Mouse (Mus musculus) MN1 (cell line): ENCODE results near the gene Rasl11b.

Source experiments
- DNase-seq: peaks from one replicate; pipeline ENCODE4 v3.0.0-alpha.2; 2016; ENCODE audit warnings: low spot score

The Rasl11b gene

DNA sequence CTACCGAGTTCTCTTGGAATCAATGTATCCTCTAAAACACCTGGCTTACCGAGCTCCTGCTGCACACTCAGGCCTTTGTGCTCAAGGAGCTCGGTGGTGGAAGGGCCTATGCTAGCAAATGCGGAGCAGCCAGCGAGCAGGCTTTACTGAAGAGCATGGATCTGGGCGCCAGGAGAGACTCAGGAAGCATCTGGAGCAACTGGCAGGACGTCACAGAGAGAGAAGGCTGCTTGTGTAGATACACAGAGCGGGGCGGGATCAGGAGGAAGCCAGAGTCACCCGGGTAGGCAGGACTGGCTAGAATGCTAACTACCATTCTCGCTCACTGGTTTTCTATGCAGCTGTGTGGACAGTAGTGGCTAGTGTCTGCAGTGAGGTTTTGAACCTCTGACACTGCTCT, 16.3 kb downstream of the Rasl11b start:
- no peak for DNase-seq

- DNase-seq, result no peak
Measured at GRCm38 (mm10) chr5:74214501-74215110, 19.5 kb downstream of the Rasl11b start.

DNA sequence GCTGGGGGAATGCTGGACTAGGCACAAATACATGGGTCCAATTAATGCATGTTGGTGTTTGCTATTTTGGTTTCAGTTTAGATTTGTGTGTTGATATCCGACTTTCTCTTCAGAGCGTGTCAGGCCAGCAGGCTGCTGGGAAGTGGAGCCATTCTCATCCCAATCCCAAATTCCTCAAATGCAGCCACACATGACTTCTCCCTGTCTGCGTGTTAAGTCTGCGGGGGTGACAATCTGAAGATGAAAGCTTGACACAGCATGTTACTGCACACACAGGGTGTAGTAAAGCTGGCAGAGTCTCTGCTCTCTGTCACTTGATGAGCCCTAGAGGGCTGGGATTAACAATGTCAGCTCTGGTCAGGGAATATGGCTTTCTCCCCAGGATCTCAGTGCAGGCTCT, 20.0 kb downstream of the Rasl11b start:
- DNase-seq, result no peak

DNA sequence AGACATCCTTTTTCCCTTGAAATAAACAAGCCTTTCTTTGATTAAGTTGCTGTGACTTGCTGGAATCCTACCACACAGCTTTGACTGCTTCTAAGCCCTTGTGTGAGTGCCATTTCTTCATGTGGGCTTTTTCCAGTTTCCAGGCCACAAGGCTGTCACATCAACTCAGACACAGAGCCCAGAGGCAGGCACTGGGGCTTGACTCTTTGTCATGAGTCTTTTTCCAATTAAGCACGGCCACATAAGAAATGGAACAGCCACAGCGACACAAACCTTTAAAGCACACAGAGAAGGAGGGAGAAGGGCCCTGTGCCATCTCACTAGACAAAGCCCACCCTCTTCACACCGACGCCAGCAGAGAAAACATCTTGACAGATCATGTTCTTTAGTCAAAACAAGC, 23.4 kb downstream of the Rasl11b start:
- no peak for DNase-seq

DNA sequence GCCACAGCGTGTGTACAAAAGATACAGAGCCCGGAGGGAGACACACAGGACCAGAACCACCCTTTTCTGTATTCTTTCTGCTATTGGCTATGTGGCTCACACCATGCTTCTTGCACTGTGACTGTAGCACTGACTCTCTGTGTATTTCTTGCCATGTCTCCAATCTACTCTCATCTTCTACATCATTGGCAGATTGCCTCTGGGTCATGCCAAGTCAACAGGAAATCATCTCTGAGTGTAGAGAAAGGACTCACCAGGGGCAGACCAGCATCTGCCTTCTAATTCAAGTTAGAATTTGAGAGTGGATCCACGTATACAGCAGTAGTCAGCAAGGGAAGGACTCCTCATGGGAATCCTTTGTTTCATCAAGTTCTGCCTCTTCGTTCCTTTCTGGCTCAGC, 27.5 kb downstream of the Rasl11b start:
- no peak for DNase-seq

DNA sequence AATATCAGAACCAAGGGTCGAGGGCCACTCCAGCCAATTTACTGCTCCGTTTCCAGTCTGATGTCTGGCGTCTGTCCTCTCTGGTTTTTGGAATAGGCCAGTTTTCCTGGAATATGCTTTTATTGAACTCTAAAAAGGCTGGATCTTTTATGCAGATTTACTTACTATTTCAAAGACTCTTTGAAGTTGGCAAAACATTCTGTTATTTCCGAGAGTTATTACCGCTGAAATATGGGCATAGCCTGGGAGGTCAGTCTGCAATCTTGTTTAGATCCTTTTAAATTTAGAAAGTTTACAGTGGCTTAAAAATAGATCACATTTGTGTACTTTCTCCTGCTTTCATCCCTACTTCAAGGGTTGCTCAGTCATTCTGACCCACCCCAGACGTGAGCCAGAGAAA, 29.4 kb downstream of the Rasl11b start:
- no peak for DNase-seq

DNA sequence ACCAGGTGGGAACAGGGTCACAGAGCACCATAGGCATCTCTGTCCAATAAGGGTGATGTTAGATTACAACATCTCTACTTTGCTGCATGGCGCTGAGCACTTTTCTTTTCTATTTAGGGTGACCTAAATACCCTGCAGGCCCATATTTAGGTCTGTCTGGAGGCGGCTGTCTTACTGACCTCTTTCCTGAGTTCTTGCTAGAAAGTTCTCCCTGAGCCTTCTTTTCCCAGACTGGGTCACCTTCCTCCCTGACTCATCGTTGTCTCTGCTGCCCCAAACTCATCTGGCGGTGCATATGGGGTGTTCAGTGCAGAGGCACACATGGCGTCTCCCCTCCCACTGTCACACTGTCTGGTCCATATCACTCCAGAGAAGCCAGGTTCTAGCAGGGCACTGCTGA, 31.1 kb downstream of the Rasl11b start:
- no peak for DNase-seq

DNA sequence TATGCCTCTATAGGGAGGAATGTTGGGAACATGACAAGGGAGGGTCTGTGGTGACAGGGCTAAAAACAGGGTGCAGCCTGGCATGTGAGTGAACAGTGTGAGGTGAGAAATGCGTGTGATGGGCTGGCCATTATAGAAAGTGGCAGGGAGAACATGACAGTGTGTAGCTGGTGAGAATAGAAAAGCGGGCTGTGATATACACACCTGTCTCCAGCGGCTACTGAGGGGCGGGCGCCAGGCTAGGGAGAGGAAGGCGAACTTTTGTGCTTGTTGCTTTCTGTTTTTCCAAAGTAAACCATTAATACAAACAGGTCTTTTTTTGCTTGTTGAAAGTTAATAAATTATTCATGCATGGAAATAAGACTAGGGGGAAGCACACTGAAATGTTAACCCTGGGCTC, 32.3 kb downstream of the Rasl11b start:
- no peak for DNase-seq

DNA sequence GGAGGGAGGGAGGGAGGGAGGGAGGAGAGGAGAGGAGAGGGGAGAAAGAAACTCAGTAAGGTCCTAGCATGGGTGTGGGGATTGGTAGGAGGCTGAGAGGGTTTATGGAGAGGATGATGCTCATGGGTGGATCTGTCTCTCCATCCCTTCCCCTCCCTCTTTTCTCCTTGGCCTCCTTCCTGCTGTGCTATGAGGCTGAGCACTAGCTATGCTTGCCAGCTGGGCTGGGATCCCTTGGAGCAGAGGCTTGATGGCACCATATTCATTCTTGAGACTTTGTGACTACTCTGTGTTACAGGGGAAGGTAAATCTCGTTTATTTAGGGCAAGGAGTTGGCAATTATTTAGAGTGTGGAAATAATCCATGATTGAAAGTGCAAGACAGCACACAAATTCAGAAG, 33.9 kb downstream of the Rasl11b start:
- no peak for DNase-seq

GRCm38 (mm10) chr5:74229775-74230413, 34.8 kb downstream of the Rasl11b start:
- no peak for DNase-seq

GRCm38 (mm10) chr5:74230525-74230924, 35.4 kb downstream of the Rasl11b start:
- no peak for DNase-seq

- DNase-seq, result no peak
Measured at GRCm38 (mm10) chr5:74233808-74234207, 38.7 kb downstream of the Rasl11b start.

DNA sequence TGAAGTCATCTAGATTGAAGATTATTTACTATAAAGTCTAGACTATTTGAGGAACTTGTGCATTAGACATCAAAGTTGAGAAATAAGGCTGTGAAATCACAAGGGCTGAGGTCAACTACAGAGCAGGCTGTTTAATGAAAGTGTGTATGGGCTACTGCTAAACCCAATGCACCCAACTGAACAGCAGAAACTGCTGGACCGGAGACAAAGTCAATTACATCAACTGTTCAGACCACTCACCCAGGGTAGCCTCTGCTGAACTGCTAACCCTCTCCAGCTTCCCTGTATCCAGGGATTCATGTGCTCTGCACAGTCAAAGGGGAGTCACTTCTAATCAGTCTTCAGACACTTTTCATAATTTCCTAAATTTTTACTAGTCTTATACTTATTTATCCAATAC, 44.3 kb downstream of the Rasl11b start:
- DNase-seq, result no peak

- no peak for DNase-seq
Measured at GRCm38 (mm10) chr5:74240298-74240697, 45.2 kb downstream of the Rasl11b start.

- DNase-seq, result no peak
Measured at GRCm38 (mm10) chr5:74240926-74241680, 46.0 kb downstream of the Rasl11b start.

- DNase-seq, result no peak
Measured at GRCm38 (mm10) chr5:74242654-74243053, 47.6 kb downstream of the Rasl11b start.

GRCm38 (mm10) chr5:74244406-74245019, 49.4 kb downstream of the Rasl11b start:
- DNase-seq, result no peak

GRCm38 (mm10) chr5:74245641-74246145, 50.6 kb downstream of the Rasl11b start:
- no peak for DNase-seq

DNA sequence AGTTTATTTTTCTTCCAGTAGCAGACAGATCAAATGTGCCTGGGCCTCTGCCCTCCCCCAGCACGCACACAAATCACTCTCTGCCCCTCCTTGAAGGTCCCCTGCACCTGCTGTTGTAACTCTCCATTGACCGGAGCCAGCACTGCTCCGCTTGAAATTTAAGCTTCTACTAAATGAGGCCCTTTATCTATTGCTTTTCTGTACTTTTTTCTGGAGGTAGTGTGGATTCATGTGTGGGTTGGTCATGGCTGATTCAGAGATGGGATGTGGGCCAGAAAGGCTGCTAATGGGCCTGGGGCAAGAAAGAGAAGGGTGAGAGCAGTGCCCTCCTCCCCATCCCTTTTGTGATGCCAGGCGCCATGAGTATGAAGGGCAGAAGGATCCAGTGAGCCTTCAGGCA, 51.4 kb downstream of the Rasl11b start:
- DNase-seq, result peak; percentile 9

- no peak for DNase-seq
Measured at GRCm38 (mm10) chr5:74246971-74247370, 51.9 kb downstream of the Rasl11b start.
